Mouse (Mus musculus) limb, embryonic 13.5 days (tissue): ENCODE measurements around the gene Adamtsl1. TPM values are rescaled to one million over a fixed set of nuclear protein-coding genes. Genes with fewer than 3 reads are reported as not detected.

Source experiments
- ATAC-seq: fragments of 200-750 bp; cut with Nextera tagmentation; 2 replicates; pipeline ENCODE4 v1.8.0; 2017; ENCODE audit warnings: low read depth, moderate number of reproducible peaks, moderate TSS enrichment; ENCODE audit not compliant: low FRiP score
- H3K27ac ChIP-seq: fragments of 300-500 bp; sonication (generic); 2 replicates; pipeline ENCODE4 v1.5.1; 2015; ENCODE audit warnings: inconsistent platforms, mild to moderate bottlenecking, moderate library complexity
- H3K27me3 ChIP-seq: fragments of 300-500 bp; sonication (generic); 2 replicates; pipeline ENCODE4 v1.6.1; 2015; ENCODE audit warnings: mild to moderate bottlenecking, inconsistent platforms
- H3K36me3 ChIP-seq: fragments of 300-500 bp; sonication (generic); 2 replicates; pipeline ENCODE4 v1.6.1; 2015; ENCODE audit warnings: inconsistent platforms, mild to moderate bottlenecking, moderate library complexity
- H3K4me1 ChIP-seq: fragments of 300-500 bp; sonication (generic); 2 replicates; pipeline ENCODE4 v1.6.1; 2015; ENCODE audit warnings: inconsistent platforms
- H3K4me2 ChIP-seq: fragments of 300-500 bp; sonication (generic); replicated peaks from 2 replicates; pipeline ENCODE4 v1.6.1; 2015; ENCODE audit warnings: inconsistent platforms, mild to moderate bottlenecking, moderate library complexity
- H3K4me3 ChIP-seq: fragments of 300-500 bp; sonication (generic); 2 replicates; pipeline ENCODE4 v1.5.1; 2015; ENCODE audit warnings: moderate library complexity, mild to moderate bottlenecking, inconsistent platforms
- H3K9ac ChIP-seq: fragments of 300-500 bp; sonication (generic); 2 replicates; pipeline ENCODE4 v1.6.1; 2015; ENCODE audit warnings: mild to moderate bottlenecking, inconsistent platforms
- H3K9me3 ChIP-seq: fragments of 300-500 bp; sonication (generic); 2 replicates; pipeline ENCODE4 v1.6.1; 2016; ENCODE audit warnings: inconsistent platforms
- WGBS: fragments of 180-500 bp; shearing (Covaris S2); methylation state at CpG from one replicate; pipeline ENCODE4 v1.1.7; 2015; 5-methylcytosine and 5-hydroxymethylcytosine counted together
- polyA plus RNA-seq: library from polyadenylated mRNA; unstranded; fragments of >200 nt; fragmentation: Nextera tagmentation; extraction: Ambion mirVana; gene quantifications from 2 replicates; pipeline ENCODE4 v1.2.1, GENCODE M21; 2015

The Adamtsl1 gene
- polyA plus RNA-seq, 1 experiment from 2014 or later, result 53.2 TPM

- H3K36me3 ChIP-seq, result no peaks in the 10 kb centered on the region; the same call in 1 of the 2 replicates
- H3K9me3 ChIP-seq, result no peaks in the 10 kb centered on the region
- no peak overlapping the region for H3K9ac ChIP-seq
- H3K27me3 ChIP-seq, result no peaks in the 10 kb centered on the region
- ATAC-seq, result no peak
- 57% methylated on average over 3 of the region's 3 CpGs for WGBS
- no peak overlapping the region for H3K4me3 ChIP-seq
- H3K4me1 ChIP-seq, result peaks cover 33% of the 10 kb centered on the region
- no peak overlapping the region for H3K27ac ChIP-seq
- H3K4me2 ChIP-seq, result no peak overlapping the region
These were observed 887.1 kb downstream of the Adamtsl1 start for GRCm38 (mm10) chr4:86401116-86401515.

- peaks cover 40% of the 10 kb centered on the region for H3K4me1 ChIP-seq
- H3K9me3 ChIP-seq, result no peaks in the 10 kb centered on the region
- 38% methylated on average over 7 of the region's 7 CpGs for WGBS
- no peaks in the 10 kb centered on the region for H3K27me3 ChIP-seq
- H3K27ac ChIP-seq, result peak overlapping the region; percentile 72
- H3K36me3 ChIP-seq, result peaks cover 4% of the 10 kb centered on the region; the same call in 1 of the 2 replicates
- ATAC-seq, result peak; percentile 45; the same call in 1 of the 2 replicates
- H3K9ac ChIP-seq, result no peak overlapping the region
- H3K4me3 ChIP-seq, result no peak overlapping the region
- no peak overlapping the region for H3K4me2 ChIP-seq
These were observed 892.7 kb downstream of the Adamtsl1 start for GRCm38 (mm10) chr4:86406501-86407199.

GRCm38 (mm10) chr4:86407200-86407527 is 893.2 kb downstream of the Adamtsl1 start:
- H3K9ac ChIP-seq, result no peak overlapping the region
- no peaks in the 10 kb centered on the region for H3K9me3 ChIP-seq
- no peaks in the 10 kb centered on the region for H3K27me3 ChIP-seq
- WGBS, result 44% methylated on average over 3 of the region's 3 CpGs
- no peak overlapping the region for H3K4me2 ChIP-seq
- H3K4me1 ChIP-seq, result peaks cover 40% of the 10 kb centered on the region
- peak overlapping the region; percentile 72 for H3K27ac ChIP-seq
- peaks cover 4% of the 10 kb centered on the region; the same call in 1 of the 2 replicates for H3K36me3 ChIP-seq
- H3K4me3 ChIP-seq, result no peak overlapping the region
- no peak; the same call in 1 of the 2 replicates for ATAC-seq

- no peak for ATAC-seq
- Histone ChIP-seq H3K4me1 (peaks cover 42% of the 10 kb centered on the region), H3K36me3 (peaks cover 4% of the 10 kb centered on the region; the same call in 1 of the 2 replicates), H3K4me3 (no peak overlapping the region), H3K27ac (peak overlapping the region; percentile 72), H3K4me2 (no peak overlapping the region), H3K9ac (no peak overlapping the region), H3K27me3 (no peaks in the 10 kb centered on the region), H3K9me3 (no peaks in the 10 kb centered on the region)
- 46% methylated on average over 9 of the region's 9 CpGs for WGBS
These were observed 894.4 kb downstream of the Adamtsl1 start for GRCm38 (mm10) chr4:86408421-86408820.

- ATAC-seq, result no peak
- no peak overlapping the region for H3K4me3 ChIP-seq
- H3K9ac ChIP-seq, result no peak overlapping the region
- H3K27me3 ChIP-seq, result no peaks in the 10 kb centered on the region
- WGBS, result 88% methylated on average over 3 of the region's 3 CpGs
- peaks cover 47% of the 10 kb centered on the region for H3K4me1 ChIP-seq
- H3K36me3 ChIP-seq, result peaks cover 4% of the 10 kb centered on the region; the same call in 1 of the 2 replicates
- H3K27ac ChIP-seq, result no peak overlapping the region
- H3K9me3 ChIP-seq, result no peaks in the 10 kb centered on the region
- H3K4me2 ChIP-seq, result no peak overlapping the region
These were observed 897.0 kb downstream of the Adamtsl1 start for GRCm38 (mm10) chr4:86410946-86411345.

- H3K9me3 ChIP-seq, result no peaks in the 10 kb centered on the region
- H3K36me3 ChIP-seq, result peaks cover 13% of the 10 kb centered on the region
- no peak overlapping the region for H3K4me3 ChIP-seq
- no peak overlapping the region for H3K4me2 ChIP-seq
- WGBS, result 55% methylated on average over 3 of the region's 3 CpGs
- H3K27me3 ChIP-seq, result no peaks in the 10 kb centered on the region
- peaks cover 34% of the 10 kb centered on the region for H3K4me1 ChIP-seq
- no peak overlapping the region for H3K9ac ChIP-seq
- H3K27ac ChIP-seq, result no peak overlapping the region
- no peak for ATAC-seq
These were observed 899.4 kb downstream of the Adamtsl1 start for GRCm38 (mm10) chr4:86413388-86413787.

- no peak overlapping the region; the same call in 1 of the 2 replicates for H3K9ac ChIP-seq
- no peak overlapping the region for H3K4me2 ChIP-seq
- no peak overlapping the region for H3K4me3 ChIP-seq
- no peaks in the 10 kb centered on the region for H3K9me3 ChIP-seq
- peaks cover 26% of the 10 kb centered on the region for H3K4me1 ChIP-seq
- no peaks in the 10 kb centered on the region for H3K27me3 ChIP-seq
- no peak for ATAC-seq
- WGBS, result 35% methylated on average over 15 of the region's 15 CpGs
- H3K36me3 ChIP-seq, result peaks cover 22% of the 10 kb centered on the region
- peak overlapping the region; percentile 39; the same call in 1 of the 2 replicates for H3K27ac ChIP-seq
These were observed 902.5 kb downstream of the Adamtsl1 start for GRCm38 (mm10) chr4:86416401-86417025.

- 66% methylated on average over 6 of the region's 6 CpGs for WGBS
- no peak overlapping the region for H3K27ac ChIP-seq
- H3K36me3 ChIP-seq, result peaks cover 53% of the 10 kb centered on the region
- H3K4me2 ChIP-seq, result no peak overlapping the region
- H3K4me3 ChIP-seq, result no peak overlapping the region
- no peaks in the 10 kb centered on the region for H3K9me3 ChIP-seq
- peaks cover 22% of the 10 kb centered on the region for H3K4me1 ChIP-seq
- no peaks in the 10 kb centered on the region for H3K27me3 ChIP-seq
- ATAC-seq, result no peak
- no peak overlapping the region for H3K9ac ChIP-seq
These were observed 908.6 kb downstream of the Adamtsl1 start for GRCm38 (mm10) chr4:86422586-86422985.

GRCm38 (mm10) chr4:86425581-86425980 is 911.6 kb downstream of the Adamtsl1 start:
- no peak overlapping the region for H3K9ac ChIP-seq
- H3K4me1 ChIP-seq, result peaks cover 22% of the 10 kb centered on the region
- H3K36me3 ChIP-seq, result peaks cover 49% of the 10 kb centered on the region
- no peak overlapping the region for H3K4me3 ChIP-seq
- no peak overlapping the region for H3K4me2 ChIP-seq
- H3K9me3 ChIP-seq, result no peaks in the 10 kb centered on the region
- no peak overlapping the region for H3K27ac ChIP-seq
- no peaks in the 10 kb centered on the region for H3K27me3 ChIP-seq
- 62% methylated on average over 7 of the region's 7 CpGs for WGBS
- ATAC-seq, result no peak

GRCm38 (mm10) chr4:86426549-86426948 is 912.6 kb downstream of the Adamtsl1 start:
- H3K36me3 ChIP-seq, result peaks cover 46% of the 10 kb centered on the region
- H3K27ac ChIP-seq, result no peak overlapping the region
- no peak overlapping the region for H3K9ac ChIP-seq
- no peaks in the 10 kb centered on the region for H3K9me3 ChIP-seq
- peaks cover 22% of the 10 kb centered on the region for H3K4me1 ChIP-seq
- WGBS, result 88% methylated on average over 11 of the region's 11 CpGs
- no peaks in the 10 kb centered on the region for H3K27me3 ChIP-seq
- H3K4me3 ChIP-seq, result no peak overlapping the region
- ATAC-seq, result no peak
- H3K4me2 ChIP-seq, result no peak overlapping the region

- H3K27ac ChIP-seq, result no peak overlapping the region
- peaks cover 22% of the 10 kb centered on the region for H3K4me1 ChIP-seq
- H3K27me3 ChIP-seq, result no peaks in the 10 kb centered on the region
- no peaks in the 10 kb centered on the region for H3K9me3 ChIP-seq
- H3K9ac ChIP-seq, result no peak overlapping the region; the same call in 1 of the 2 replicates
- peaks cover 46% of the 10 kb centered on the region for H3K36me3 ChIP-seq
- no peak overlapping the region for H3K4me2 ChIP-seq
- H3K4me3 ChIP-seq, result no peak overlapping the region
- WGBS, result 75% methylated on average over 5 of the region's 5 CpGs
- no peak for ATAC-seq
These were observed 913.3 kb downstream of the Adamtsl1 start for GRCm38 (mm10) chr4:86427312-86427711.

GRCm38 (mm10) chr4:86428091-86428745 is 914.2 kb downstream of the Adamtsl1 start:
- H3K4me3 ChIP-seq, result no peak overlapping the region
- no peaks in the 10 kb centered on the region for H3K9me3 ChIP-seq
- no peak overlapping the region for H3K27ac ChIP-seq
- peaks cover 42% of the 10 kb centered on the region for H3K36me3 ChIP-seq
- no peaks in the 10 kb centered on the region for H3K27me3 ChIP-seq
- peaks cover 22% of the 10 kb centered on the region for H3K4me1 ChIP-seq
- H3K9ac ChIP-seq, result no peak overlapping the region
- H3K4me2 ChIP-seq, result no peak overlapping the region
- WGBS, result 84% methylated on average over 6 of the region's 6 CpGs
- no peak for ATAC-seq
